Mouse (Mus musculus) liver, embryonic 15.5 days (tissue): Measurements from ENCODE around the gene Garem2. TPM values are rescaled to one million over a fixed set of nuclear protein-coding genes. Genes with fewer than 3 reads are reported as not detected.
"Not testable (repeated sequence)": the region's sequence is repeated elsewhere in the genome, so short reads cannot be mapped to it uniquely, and the experiment has no call there.

ENCODE experiments used
- ATAC-seq: fragments of 200-750 bp; cut with Nextera tagmentation; 2 replicates; pipeline ENCODE4 v1.8.0; 2017; ENCODE audit warnings: moderate number of reproducible peaks, mild to moderate bottlenecking, moderate library complexity; ENCODE audit not compliant: insufficient read depth
- H3K27ac ChIP-seq: fragments of 300-500 bp; sonication (generic); replicated peaks from 2 replicates; pipeline ENCODE4 v1.5.1; 2015; ENCODE audit warnings: mild to moderate bottlenecking, inconsistent platforms
- H3K27me3 ChIP-seq: fragments of 300-500 bp; sonication (generic); 2 replicates; pipeline ENCODE4 v1.6.1; 2015; ENCODE audit warnings: mild to moderate bottlenecking, inconsistent platforms
- H3K36me3 ChIP-seq: fragments of 300-500 bp; sonication (generic); replicated peaks from 2 replicates; pipeline ENCODE4 v1.6.1; 2015; ENCODE audit warnings: moderate library complexity, mild to moderate bottlenecking, inconsistent platforms
- H3K4me1 ChIP-seq: fragments of 300-500 bp; sonication (generic); replicated peaks from 2 replicates; pipeline ENCODE4 v1.6.1; 2015; ENCODE audit warnings: inconsistent platforms
- H3K4me2 ChIP-seq: fragments of 300-500 bp; sonication (generic); 2 replicates; pipeline ENCODE4 v1.6.1; 2015; ENCODE audit warnings: moderate library complexity, mild to moderate bottlenecking, inconsistent platforms
- H3K4me3 ChIP-seq: fragments of 300-500 bp; sonication (generic); replicated peaks from 2 replicates; pipeline ENCODE4 v1.5.1; 2015; ENCODE audit warnings: mild to moderate bottlenecking, inconsistent platforms
- H3K9ac ChIP-seq: fragments of 300-500 bp; sonication (generic); 2 replicates; pipeline ENCODE4 v1.6.1; 2015; ENCODE audit warnings: moderate library complexity, mild to moderate bottlenecking, inconsistent platforms
- H3K9me3 ChIP-seq: fragments of 300-500 bp; sonication (generic); replicated peaks from 2 replicates; pipeline ENCODE4 v1.6.1; 2016; ENCODE audit warnings: inconsistent platforms
- WGBS: fragments of 180-500 bp; shearing (Covaris S2); methylation state at CpG from one replicate; pipeline ENCODE4 v1.1.7; 2015; ENCODE audit warnings: mixed read lengths; ENCODE audit not compliant: insufficient replicate concordance; 5-methylcytosine and 5-hydroxymethylcytosine counted together
- polyA plus RNA-seq: library from polyadenylated mRNA; unstranded; fragments of >200 nt; fragmentation: Nextera tagmentation; extraction: Ambion mirVana; gene quantifications from 2 replicates; pipeline ENCODE4 v1.2.1, GENCODE M21; 2015

Gene Garem2
- polyA plus RNA-seq, result 0.02 TPM in 1 of 2 replicates, not detected in the other

DNA sequence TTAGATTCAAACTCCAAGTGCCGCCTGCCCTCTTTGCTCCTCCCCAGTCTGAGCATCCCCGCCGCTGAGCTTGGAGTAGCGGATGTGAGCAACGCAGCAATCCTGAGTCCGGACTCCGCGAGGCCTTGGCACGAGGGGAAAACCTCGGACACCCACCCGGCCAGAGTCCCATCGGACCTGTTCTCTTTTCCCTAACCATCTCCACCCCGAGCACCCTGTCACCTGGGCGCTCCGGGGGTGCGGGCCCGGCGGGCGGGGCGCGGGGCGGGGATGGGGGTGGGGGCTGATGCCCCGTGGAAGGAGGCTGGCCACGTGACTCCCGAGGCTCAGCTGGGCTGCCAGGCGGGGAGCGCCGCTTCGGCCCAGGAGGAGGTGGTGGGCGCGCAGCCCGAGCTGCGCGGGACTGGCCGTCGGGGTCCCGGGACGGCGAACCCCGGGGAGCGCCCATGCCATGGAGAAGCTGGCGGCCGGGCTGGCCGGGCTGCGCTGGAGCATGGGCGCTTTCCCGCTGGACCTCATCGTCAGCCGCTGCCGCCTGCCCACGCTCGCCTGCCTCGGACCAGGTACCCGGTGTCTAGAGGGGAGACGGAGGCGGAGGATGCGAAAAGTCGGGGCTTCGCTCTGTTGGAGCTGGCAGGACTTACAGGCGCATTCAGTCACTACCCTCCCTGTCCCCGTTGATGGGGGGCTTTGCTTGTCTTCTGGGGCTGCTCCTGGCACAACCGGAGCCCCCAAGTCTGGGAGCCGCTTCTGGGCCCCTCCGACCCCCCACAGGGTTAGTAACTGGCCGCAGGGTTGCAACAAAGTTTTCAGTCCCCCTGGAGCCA lies at the start of gene Garem2:
Garem2 (plus strand) TSS at position 321 of the 827 bp plus-strand sequence.
- Histone ChIP-seq H3K4me3 (peak within 1 kb of the TSS; percentile 35), H3K27me3 (peaks cover 80% of the 10 kb centered on the region), H3K4me1 (peaks cover 3% of the 10 kb centered on the region), H3K9ac (no peak within 1 kb of the TSS), H3K4me2 (peak within 1 kb of the TSS; percentile 57), H3K36me3 (no peaks in the 10 kb centered on the region), H3K9me3 (no peaks in the 10 kb centered on the region), H3K27ac (no peak within 1 kb of the TSS)
- ATAC-seq, result no peak
- WGBS, result 3% methylated on average over 65 of the region's 65 CpGs

DNA sequence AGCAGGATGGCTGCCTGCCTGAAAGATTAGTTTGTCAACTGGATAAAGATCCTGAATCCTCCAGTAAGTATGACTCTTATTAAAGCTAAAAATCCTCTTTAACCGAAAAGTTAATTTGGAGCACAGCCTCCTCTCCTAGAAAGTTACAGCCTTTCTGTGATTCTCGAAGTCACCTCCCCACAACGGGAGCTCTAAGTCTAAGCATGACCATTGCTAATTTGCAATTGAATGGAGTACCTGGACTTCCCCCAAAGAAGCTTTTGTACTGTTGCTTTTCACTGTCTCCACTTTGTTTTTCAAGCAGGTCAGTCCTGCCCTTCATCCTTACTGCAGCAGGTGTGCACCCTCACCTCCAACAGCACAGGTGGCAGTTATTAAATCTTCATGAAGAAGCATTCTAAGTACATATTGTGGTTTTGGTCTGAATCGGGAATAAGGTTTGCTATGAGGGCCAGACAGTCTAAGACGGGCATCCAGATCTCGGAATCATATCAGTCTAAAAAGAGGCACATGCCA lies 46.7 kb upstream of the Garem2 start:
- H3K9me3 ChIP-seq, result no peaks in the 10 kb centered on the region
- no peak overlapping the region for H3K4me2 ChIP-seq
- no peaks in the 10 kb centered on the region for H3K27me3 ChIP-seq
- peaks cover 48% of the 10 kb centered on the region for H3K36me3 ChIP-seq
- no peak overlapping the region for H3K4me3 ChIP-seq
- no peak for ATAC-seq
- 83% methylated on average over 6 of the region's 6 CpGs for WGBS
- H3K4me1 ChIP-seq, result no peaks in the 10 kb centered on the region
- H3K9ac ChIP-seq, result no peak overlapping the region
- H3K27ac ChIP-seq, result no peak overlapping the region

DNA sequence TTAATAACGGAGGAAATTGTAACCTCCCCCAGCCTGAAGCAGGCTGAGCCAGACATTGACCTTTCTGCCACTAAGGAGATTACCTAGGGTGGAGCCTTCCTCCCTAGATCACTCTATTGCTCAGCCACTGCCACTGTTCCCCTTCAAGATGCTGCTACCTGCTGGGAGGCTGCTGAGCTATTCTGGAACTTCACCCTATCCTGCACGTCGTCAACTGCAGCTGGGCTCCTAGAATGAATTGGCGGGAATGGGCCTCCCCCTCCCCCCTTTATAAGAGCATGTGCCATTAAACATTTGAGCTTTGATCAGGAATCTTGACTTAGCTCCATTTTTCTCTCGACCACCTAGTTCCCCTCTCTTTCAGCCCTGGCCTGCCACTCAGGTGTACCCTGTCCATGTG lies 45.4 kb upstream of the Garem2 start:
- H3K27ac ChIP-seq, H3K4me1 ChIP-seq, H3K27me3 ChIP-seq, H3K9ac ChIP-seq, ATAC-seq, H3K4me2 ChIP-seq, H3K4me3 ChIP-seq, H3K9me3 ChIP-seq: not testable (repeated sequence)
- H3K36me3 ChIP-seq, result peaks cover 61% of the 10 kb centered on the region
- WGBS, result 86% methylated on average over 5 of the region's 5 CpGs

DNA sequence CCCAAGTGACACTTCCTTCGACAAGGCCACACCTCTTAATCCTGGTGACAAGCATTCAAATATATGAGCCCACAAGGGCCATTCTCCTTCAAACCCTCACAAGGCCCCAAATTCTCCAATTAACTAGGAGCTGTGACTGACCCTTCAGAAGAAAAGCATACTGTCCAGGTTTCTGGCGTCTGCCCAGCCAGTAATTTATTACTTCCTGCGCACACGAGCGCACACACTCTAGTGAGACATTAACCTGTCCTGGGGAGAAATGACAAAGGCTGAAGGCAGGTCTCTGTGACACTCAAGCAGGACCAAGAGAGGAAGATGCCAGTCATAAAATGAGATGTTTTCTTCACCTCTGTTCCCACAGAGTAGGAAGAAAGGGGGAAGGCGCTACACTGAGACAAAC lies 37.2 kb upstream of the Garem2 start:
- no peak overlapping the region for H3K4me2 ChIP-seq
- H3K4me1 ChIP-seq, result peaks cover 14% of the 10 kb centered on the region
- H3K9ac ChIP-seq, result no peak overlapping the region
- no peaks in the 10 kb centered on the region for H3K27me3 ChIP-seq
- H3K27ac ChIP-seq, result no peak overlapping the region
- 72% methylated on average over 6 of the region's 6 CpGs for WGBS
- H3K36me3 ChIP-seq, result peaks cover 89% of the 10 kb centered on the region
- H3K9me3 ChIP-seq, result no peaks in the 10 kb centered on the region
- ATAC-seq, result no peak
- no peak overlapping the region for H3K4me3 ChIP-seq

DNA sequence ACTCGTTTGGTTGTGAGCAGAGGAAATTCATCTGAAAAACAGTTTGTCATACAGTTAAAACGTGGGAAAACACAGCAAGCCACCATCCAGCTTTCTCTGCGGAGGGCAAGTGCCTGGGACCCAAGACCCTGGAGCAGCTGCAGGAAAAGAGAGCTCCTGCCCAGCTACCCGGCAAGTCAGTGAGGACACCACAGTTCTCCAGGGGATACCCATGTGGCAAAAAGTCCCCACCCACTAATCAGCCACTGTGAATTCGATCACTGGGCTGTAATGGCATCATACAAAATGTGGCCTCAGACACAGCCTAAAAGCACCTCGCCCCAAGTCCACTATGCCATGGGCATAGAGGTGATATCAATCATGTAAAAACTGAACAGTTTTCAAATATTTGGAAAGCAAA lies 33.3 kb upstream of the Garem2 start:
- Histone ChIP-seq H3K27me3 (no peaks in the 10 kb centered on the region), H3K4me1 (peaks cover 23% of the 10 kb centered on the region), H3K4me2 (peak overlapping the region; percentile 75), H3K27ac (no peak overlapping the region), H3K9me3 (no peaks in the 10 kb centered on the region), H3K4me3 (peak overlapping the region; percentile 96), H3K9ac (peak overlapping the region; percentile 90), H3K36me3 (peaks cover 53% of the 10 kb centered on the region)
- ATAC-seq, result no peak
- 60% methylated on average over 6 of the region's 6 CpGs for WGBS

DNA sequence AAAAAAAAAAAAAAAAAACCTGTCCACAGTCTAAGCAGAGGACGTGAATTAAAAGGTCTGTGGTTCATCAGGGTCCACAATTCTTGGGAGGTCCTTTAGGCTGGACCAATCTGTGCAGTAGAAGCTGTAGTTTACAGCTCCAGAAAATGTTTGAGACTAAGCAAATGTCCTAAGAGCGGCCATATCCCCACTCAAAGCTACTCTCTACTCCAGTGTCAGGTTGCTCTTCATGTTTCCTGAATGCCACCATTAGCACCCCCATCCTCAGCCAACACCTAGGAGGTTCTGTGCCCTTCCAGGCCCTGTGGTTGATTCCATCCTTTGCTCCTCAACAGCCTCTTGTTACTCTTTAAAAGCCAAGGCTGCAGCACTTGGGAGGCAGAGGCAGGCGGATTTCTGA lies 32.6 kb upstream of the Garem2 start:
- Histone ChIP-seq H3K4me1 (peaks cover 23% of the 10 kb centered on the region), H3K27me3 (no peaks in the 10 kb centered on the region), H3K9ac (peak overlapping the region; percentile 90), H3K27ac (peak overlapping the region; percentile 14; the same call in 1 of the 2 replicates), H3K36me3 (peaks cover 46% of the 10 kb centered on the region), H3K9me3 (no peaks in the 10 kb centered on the region), H3K4me3 (peak overlapping the region; percentile 96), H3K4me2 (peak overlapping the region; percentile 75)
- 27% methylated on average over 3 of the region's 3 CpGs for WGBS
- peak; percentile 26; the same call in 1 of the 2 replicates for ATAC-seq

DNA sequence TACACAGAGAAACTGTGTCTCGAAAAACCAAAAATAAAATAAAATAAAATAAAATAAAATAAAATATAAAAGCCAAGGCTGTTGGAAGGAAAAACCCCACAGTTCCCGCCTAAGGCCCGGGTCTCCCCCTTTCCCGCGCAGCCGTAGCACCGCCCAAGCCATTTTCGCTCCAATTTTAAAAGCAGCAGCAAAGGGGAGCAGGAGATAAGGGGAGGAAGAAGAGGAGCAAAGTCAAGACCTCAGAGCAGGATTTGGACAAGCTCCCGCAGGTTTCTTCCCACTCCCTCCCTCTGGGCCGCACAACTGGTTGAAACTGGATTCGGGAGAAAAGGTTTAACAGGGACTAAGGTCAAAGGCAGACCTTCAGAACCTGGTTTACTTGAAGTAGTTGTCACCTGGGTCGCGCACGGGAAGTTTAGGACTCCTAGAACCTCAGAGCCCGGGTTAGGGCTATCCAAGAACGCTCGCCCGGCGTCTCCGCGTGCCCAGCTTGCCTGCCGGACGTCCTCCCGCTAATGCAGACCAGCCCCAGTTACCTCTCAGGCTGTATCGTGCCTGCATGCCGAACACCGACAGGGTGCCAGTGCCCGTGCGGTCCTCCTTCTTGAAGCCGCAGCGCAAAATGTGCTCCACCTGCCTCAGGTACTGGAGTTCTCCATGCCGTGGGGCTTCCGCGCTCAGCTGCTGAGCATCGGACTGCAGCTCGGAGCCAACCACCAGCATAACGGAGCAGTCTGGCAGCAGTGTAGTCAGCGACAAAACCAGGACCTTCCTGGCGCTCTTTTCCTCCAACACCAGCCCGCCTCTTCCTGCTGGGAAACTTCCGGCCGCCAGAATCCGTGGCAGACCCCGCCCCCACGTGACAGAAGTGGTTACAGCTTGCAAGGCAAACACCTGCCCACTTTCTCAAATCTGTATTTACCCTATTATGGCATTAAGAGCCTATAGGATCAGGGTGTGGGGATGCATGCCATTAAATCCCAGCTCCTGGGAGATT lies 31.8 kb upstream of the Garem2 start, which contains the start of gene Tyms:
Tyms (minus strand) TSS at position 793 of the 997 bp plus-strand sequence.
- peak within 1 kb of the TSS; percentile 75 for H3K4me2 ChIP-seq
- H3K27me3 ChIP-seq, result no peaks in the 10 kb centered on the region
- H3K4me1 ChIP-seq, result peaks cover 23% of the 10 kb centered on the region
- under 1% methylated on average over 45 of the region's 45 CpGs for WGBS
- peak within 1 kb of the TSS; percentile 90 for H3K9ac ChIP-seq
- H3K9me3 ChIP-seq, result no peaks in the 10 kb centered on the region
- peaks cover 39% of the 10 kb centered on the region for H3K36me3 ChIP-seq
- ATAC-seq, result peak; percentile 86
- H3K4me3 ChIP-seq, result peak within 1 kb of the TSS; percentile 96
- peak within 1 kb of the TSS; percentile 84 for H3K27ac ChIP-seq

DNA sequence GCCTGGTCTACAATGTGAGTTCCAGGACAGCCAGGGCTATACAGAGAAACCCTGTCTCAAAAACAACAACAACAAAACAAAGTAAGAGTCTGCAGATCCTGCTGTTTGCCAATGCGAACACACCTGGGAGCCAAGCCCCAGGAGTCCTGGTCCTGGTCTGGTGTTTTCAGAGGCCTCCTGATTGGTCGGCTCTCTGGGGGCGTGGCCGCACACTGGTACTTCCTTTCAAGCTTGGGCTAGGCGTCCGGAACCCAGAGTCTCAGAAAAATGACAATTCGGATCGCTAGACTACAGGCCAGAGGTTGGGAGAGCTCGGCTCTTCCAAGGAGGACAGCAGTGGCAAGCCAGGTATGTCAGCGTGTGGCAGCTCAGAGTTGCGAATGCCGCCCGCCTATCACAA lies 12.3 kb upstream of the Garem2 start:
- H3K27me3 ChIP-seq, result no peaks in the 10 kb centered on the region
- 52% methylated on average over 13 of the region's 13 CpGs for WGBS
- H3K9me3 ChIP-seq, result no peaks in the 10 kb centered on the region
- H3K36me3 ChIP-seq, result no peaks in the 10 kb centered on the region
- H3K9ac ChIP-seq, result no peak overlapping the region
- no peaks in the 10 kb centered on the region for H3K4me1 ChIP-seq
- no peak overlapping the region for H3K4me3 ChIP-seq
- no peak overlapping the region for H3K27ac ChIP-seq
- ATAC-seq, result no peak
- H3K4me2 ChIP-seq, result no peak overlapping the region

DNA sequence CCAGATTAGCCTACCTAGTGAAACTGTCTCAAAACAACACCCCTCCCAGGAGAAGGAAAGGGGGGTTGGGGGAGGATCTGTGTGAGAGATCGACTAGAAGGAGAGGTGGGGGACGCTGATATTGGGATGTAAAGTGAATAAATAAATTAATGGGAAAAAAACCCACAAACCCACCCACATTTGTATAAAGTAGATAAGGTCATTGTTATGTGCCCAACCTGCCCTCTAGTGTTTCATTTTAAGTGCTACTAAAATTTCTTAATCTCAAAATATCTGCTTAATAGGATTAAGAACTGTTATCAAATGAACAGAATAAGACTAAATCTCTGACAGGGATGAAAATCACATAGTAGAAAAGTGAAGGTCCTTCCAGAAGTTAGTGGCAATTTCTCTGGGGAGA lies 10.6 kb upstream of the Garem2 start:
- Histone ChIP-seq H3K4me2 (no peak overlapping the region), H3K27me3 (no peaks in the 10 kb centered on the region), H3K36me3 (no peaks in the 10 kb centered on the region), H3K4me1 (no peaks in the 10 kb centered on the region), H3K9me3 (no peaks in the 10 kb centered on the region), H3K9ac (no peak overlapping the region), H3K4me3 (no peak overlapping the region), H3K27ac (no peak overlapping the region)
- no peak for ATAC-seq
- WGBS, result 37% methylated on average over 2 of the region's 2 CpGs

DNA sequence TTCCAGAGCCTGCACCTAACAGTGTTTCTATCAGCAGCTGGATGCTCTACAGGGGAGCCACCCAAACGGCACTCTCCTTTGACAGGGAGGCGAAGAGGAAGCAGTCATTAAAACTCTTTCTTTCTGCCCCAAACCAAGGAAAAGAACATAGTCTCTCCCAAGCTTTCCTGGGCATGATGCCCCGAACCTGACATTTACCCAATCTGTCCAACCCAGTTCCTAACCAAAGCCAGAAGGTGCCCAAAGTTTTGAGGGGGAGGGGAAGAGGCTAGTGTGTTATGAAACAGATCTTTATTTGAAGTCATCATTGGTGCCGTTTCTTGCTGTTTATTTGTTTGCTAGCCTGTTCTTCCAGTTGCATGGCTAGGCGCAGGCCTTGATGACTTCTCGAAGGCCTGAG lies 9.2 kb upstream of the Garem2 start:
- 44% methylated on average over 6 of the region's 6 CpGs for WGBS
- Histone ChIP-seq H3K4me3 (no peak overlapping the region), H3K9me3 (no peaks in the 10 kb centered on the region), H3K27me3 (no peaks in the 10 kb centered on the region), H3K27ac (no peak overlapping the region), H3K4me1 (no peaks in the 10 kb centered on the region), H3K9ac (no peak overlapping the region), H3K36me3 (no peaks in the 10 kb centered on the region), H3K4me2 (no peak overlapping the region)
- no peak for ATAC-seq

DNA sequence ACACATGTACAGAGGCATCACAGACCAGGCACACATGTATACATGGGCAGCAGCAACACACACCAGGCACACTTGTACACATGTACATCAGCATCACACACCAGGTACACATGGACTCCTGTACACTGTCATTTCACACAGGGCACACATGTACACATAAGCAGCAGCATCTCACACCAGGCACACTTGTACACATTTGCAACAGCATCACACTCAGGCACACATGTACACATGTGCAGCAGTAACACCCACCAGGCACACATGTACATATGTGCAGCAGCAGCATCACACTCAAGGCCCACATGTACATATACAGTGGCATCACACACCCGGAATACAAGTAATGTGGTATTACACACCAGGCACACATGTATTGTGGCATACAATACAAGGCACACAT lies 6.7 kb upstream of the Garem2 start:
- H3K4me3 ChIP-seq, result no peak overlapping the region
- H3K9me3 ChIP-seq, result no peaks in the 10 kb centered on the region
- WGBS, result 59% methylated on average over 1 of the region's 1 CpGs
- no peaks in the 10 kb centered on the region for H3K36me3 ChIP-seq
- H3K4me1 ChIP-seq, result no peaks in the 10 kb centered on the region
- H3K9ac ChIP-seq, result no peak overlapping the region
- no peak for ATAC-seq
- peaks cover 12% of the 10 kb centered on the region for H3K27me3 ChIP-seq
- H3K27ac ChIP-seq, result no peak overlapping the region
- H3K4me2 ChIP-seq, result no peak overlapping the region
